Mouse (Mus musculus) ES-Bruce4 (cell line): ENCODE measurements around the gene Csnk2a1.

ENCODE experiments used
- CTCF ChIP-seq: IDR thresholded peaks from one replicate; pipeline ENCODE4 v1.8.1; 2011; ENCODE audit warnings: low read depth, low read length
- POLR2A ChIP-seq: IDR thresholded peaks from one replicate; pipeline ENCODE4 v1.8.1; 2011; ENCODE audit warnings: low read length; ENCODE audit not compliant: insufficient read depth

GRCm38 (mm10) chr2:152313926-152314325, 87.3 kb downstream of the Csnk2a1 start:
- no peak for TF ChIP-seq CTCF
- TF ChIP-seq POLR2A, result no peak
